27 mouse cellular contexts compared by ENCODE assay signal in the genomic region with DNA sequence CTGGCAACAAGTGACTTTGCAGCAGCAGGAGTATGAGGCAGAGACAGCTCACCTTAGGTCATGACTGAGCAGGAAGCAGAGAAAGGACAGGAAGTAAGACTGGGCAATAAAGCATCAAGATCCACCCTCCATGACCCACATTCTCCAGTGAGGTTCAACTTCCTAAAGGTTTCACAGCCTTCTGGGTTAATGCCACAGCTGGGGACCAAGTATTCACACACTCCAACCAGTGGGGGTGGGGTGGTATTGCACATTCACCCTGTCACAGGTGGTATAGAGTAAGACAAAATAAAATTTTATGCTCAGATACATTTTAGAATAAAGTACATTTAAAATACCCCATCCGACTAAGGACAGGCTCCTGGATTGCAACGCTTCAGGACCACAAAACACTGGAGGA.
DNase-seq lines count a peak whose midpoint lies in the region; ATAC-seq and TF ChIP-seq lines count a peak whose summit lies in the region.
"Had no signal": no experiment of that assay in that cellular context is flagged by ENCODE, and none has a peak within 500 bp of the region (broad histone marks: within the 10 kb centered on the region; RNA-seq: fewer than 3 reads in every experiment).

No protein-coding gene starts in this region.

- no peak overlapping the region for H3K9ac ChIP-seq in stomach, embryonic 16.5 days (ENCODE audit: low read length)
- H3K9ac ChIP-seq: embryonic facial prominence, embryonic 12.5 days; embryonic facial prominence, embryonic 15.5 days; heart, embryonic 12.5 days; heart, embryonic 15.5 days; hindbrain, embryonic 13.5 days had no signal

- intact Hi-C loops in left cerebral cortex, adult 2 months (cut with DNase I), result no loop called here

- no peak for ATAC-seq in stomach, embryonic 16.5 days (ENCODE audit: insufficient read depth, low FRiP score)
- ATAC-seq: forebrain, embryonic 14.5 days; hindbrain, embryonic 16.5 days; Patski had no signal

- H3K4me1 ChIP-seq in heart, embryonic 10.5 days, result peaks cover 6% of the 10 kb centered on the region
- H3K4me1 ChIP-seq in stomach, embryonic 16.5 days (ENCODE audit: control insufficient read depth, insufficient read depth, low read length), result peaks cover 10% of the 10 kb centered on the region
- H3K4me1 ChIP-seq: hindbrain, embryonic 13.5 days had no signal

- no peak overlapping the region for H3K4me2 ChIP-seq in stomach, embryonic 16.5 days (ENCODE audit: low read depth, low read length)
- H3K4me2 ChIP-seq: embryonic facial prominence, embryonic 12.5 days; embryonic facial prominence, embryonic 15.5 days; heart, embryonic 12.5 days; heart, embryonic 15.5 days; hindbrain, embryonic 13.5 days had no signal

- H3K9me3 ChIP-seq in heart, embryonic 10.5 days, result no peaks in the 10 kb centered on the region
- H3K9me3 ChIP-seq in stomach, embryonic 16.5 days (replicated peaks; ENCODE audit: control insufficient read depth, low read length), result no peaks in the 10 kb centered on the region
- H3K9me3 ChIP-seq: embryonic facial prominence, embryonic 12.5 days; embryonic facial prominence, embryonic 15.5 days; heart, embryonic 15.5 days; hindbrain, embryonic 10.5 days; hindbrain, embryonic 13.5 days had no signal

- no peak for TF ChIP-seq CTCF in left cerebral cortex, adult 2 months (IDR thresholded peaks at IDR 0.05)

- no peaks in the 10 kb centered on the region for H3K27me3 ChIP-seq in heart, embryonic 10.5 days (ENCODE audit: insufficient read depth, poor library complexity, severe bottlenecking)
- H3K27me3 ChIP-seq in stomach, embryonic 16.5 days (ENCODE audit: control insufficient read depth, insufficient read depth, low read length), result no peaks in the 10 kb centered on the region
- H3K27me3 ChIP-seq: CH12.LX; embryonic facial prominence, embryonic 12.5 days; embryonic facial prominence, embryonic 15.5 days; heart, embryonic 12.5 days; heart, embryonic 15.5 days; hindbrain, embryonic 13.5 days; Patski had no signal

- 90% methylated on average over 2 of the region's 2 CpGs for WGBS in heart, embryonic 10.5 days
- 68% methylated on average over 2 of the region's 2 CpGs for WGBS in stomach, embryonic 16.5 days

- no peak overlapping the region for H3K27ac ChIP-seq in heart, embryonic 10.5 days
- peak overlapping the region; percentile 26; the same call in 1 of the 2 replicates for H3K27ac ChIP-seq in stomach, embryonic 16.5 days (ENCODE audit: low read length)
- H3K27ac ChIP-seq in left cerebral cortex, adult 2 months, result no peak overlapping the region
- H3K27ac ChIP-seq: embryonic facial prominence, embryonic 12.5 days; embryonic facial prominence, embryonic 15.5 days; hindbrain, embryonic 10.5 days; hindbrain, embryonic 13.5 days had no signal

- DNase-seq in heart, adult 11 months, result peak; percentile 83
- no peak for DNase-seq in heart, embryonic 10.5 days (ENCODE audit: low spot score)
- DNase-seq in thymus, postnatal 0 days (ENCODE audit: low spot score), result peak; percentile 74
- DNase-seq in thymus, postnatal 25 days, result peak; percentile 62
- DNase-seq in adrenal gland, postnatal 36 days, result no peak
- DNase-seq in left cerebral cortex, adult 2 months (ENCODE audit: extremely low spot score in 1 of 2, low spot score in 2 of 2), result no peak
- no peak for DNase-seq in spleen, postnatal 36 days (ENCODE audit: low spot score in 2 of 2)
- DNase-seq: adrenal gland, postnatal 10 days; B cell, adult 2 months; cerebellum, adult 11 months; cerebellum, adult 2 months; cerebellum, adult 9-11 months; cerebellum, postnatal 25 days; gastrocnemius, postnatal 14 days; heart, postnatal 36 days had no signal

- no peak overlapping the region for H3K4me3 ChIP-seq in heart, embryonic 10.5 days
- H3K4me3 ChIP-seq in stomach, embryonic 16.5 days (replicated peaks; ENCODE audit: low read length), result no peak overlapping the region
- no peak overlapping the region for H3K4me3 ChIP-seq in left cerebral cortex, adult 2 months
- H3K4me3 ChIP-seq: embryonic facial prominence, embryonic 12.5 days; embryonic facial prominence, embryonic 15.5 days; heart, embryonic 12.5 days; heart, embryonic 15.5 days; hindbrain, embryonic 10.5 days; hindbrain, embryonic 13.5 days had no signal

- H3K36me3 ChIP-seq in heart, embryonic 10.5 days, result peaks cover 3% of the 10 kb centered on the region; the same call in 1 of the 2 replicates
- H3K36me3 ChIP-seq in stomach, embryonic 16.5 days (ENCODE audit: control insufficient read depth, insufficient read depth, low read length), result no peaks in the 10 kb centered on the region
- H3K36me3 ChIP-seq: embryonic facial prominence, embryonic 12.5 days; embryonic facial prominence, embryonic 15.5 days; G1E; heart, embryonic 15.5 days; hindbrain, embryonic 13.5 days had no signal

Comparison
In these comparisons a context has a peak if more than half of its experiments do, and no peak if none do; other contexts are left out.
1. DNase-seq: peak in heart, adult 11 months (single experiment), thymus, postnatal 0 days (single experiment) and thymus, postnatal 25 days (single experiment); none in heart, embryonic 10.5 days (single experiment), adrenal gland, postnatal 36 days (0 of 2), left cerebral cortex, adult 2 months (0 of 2) and spleen, postnatal 36 days (0 of 2).